Mouse (Mus musculus) CH12.LX (cell line): ENCODE results near the gene Mrpl34. TPM values are rescaled to one million over a fixed set of nuclear protein-coding genes. Genes with fewer than 3 reads are reported as not detected.
A peak's percentile ranks its signal among the peaks of the same experiment; 100 is the strongest.

Experiments used
- DNase-seq: peaks from one replicate; pipeline ENCODE4 v3.0.0-alpha.2; 2013; ENCODE audit errors: extremely low read depth
- H3K27ac ChIP-seq: 2 replicates; pipeline ENCODE4 v1.5.1; 2012; ENCODE audit warnings: low read depth, mild to moderate bottlenecking, control low read depth, moderate library complexity; ENCODE audit not compliant: insufficient read depth
- H3K27me3 ChIP-seq: replicated peaks from 2 replicates; pipeline ENCODE3; 2012; ENCODE audit warnings: inconsistent platforms
- H3K36me3 ChIP-seq, 2 experiments: replicated peaks in 1 of 2; 2 replicates each; pipeline versions ENCODE3 to v1.6.1; 2012; ENCODE audit warnings: inconsistent platforms in 1 of 2, low read length in 1 of 2, mild to moderate bottlenecking in 1 of 2, mixed read lengths in 1 of 2, moderate library complexity in 1 of 2; ENCODE audit not compliant: control insufficient read depth in 1 of 2, insufficient read depth in 1 of 2
- H3K4me1 ChIP-seq, 2 experiments: 2 replicates each; pipeline ENCODE4 v1.6.1; 2012; ENCODE audit warnings: inconsistent platforms in 1 of 2, moderate library complexity in 1 of 2; ENCODE audit not compliant: insufficient read depth in 2 of 2, control insufficient read depth in 1 of 2
- H3K4me2 ChIP-seq: 2 replicates; pipeline ENCODE4 v1.6.1; 2012; ENCODE audit warnings: low read depth, mild to moderate bottlenecking, control low read depth; ENCODE audit not compliant: poor library complexity, insufficient read depth, severe bottlenecking
- H3K4me3 ChIP-seq, 3 experiments: fragments of 150-350 bp in 1 of 3; sonication (generic) in 1 of 3; replicated peaks in 1 of 3; 2 replicates each; pipeline versions ENCODE3 to v1.5.1; 2011 to 2012; ENCODE audit warnings: low read depth in 2 of 3, low read length in 2 of 3, mild to moderate bottlenecking in 2 of 3, moderate library complexity in 2 of 3, control low read depth in 1 of 3, improper control_type of control experiment in 1 of 3, inconsistent platforms in 1 of 3, mixed read lengths in 1 of 3; ENCODE audit not compliant: poor library complexity in 1 of 3
- H3K79me2 ChIP-seq: replicated peaks from 2 replicates; pipeline ENCODE4 v1.6.1; 2012; ENCODE audit warnings: mild to moderate bottlenecking, moderate library complexity; ENCODE audit not compliant: control insufficient read depth, poor library complexity, insufficient read depth, severe bottlenecking; ENCODE audit errors: extremely low read depth
- H3K9ac ChIP-seq: 2 replicates; pipeline ENCODE4 v1.6.1; 2012; ENCODE audit warnings: low read depth, mild to moderate bottlenecking, control low read depth, moderate library complexity; ENCODE audit not compliant: insufficient read depth
- H3K9me3 ChIP-seq: replicated peaks from 2 replicates; pipeline ENCODE3; 2012; ENCODE audit warnings: low read length, inconsistent platforms, mixed read lengths
- BHLHE40 ChIP-seq: IDR thresholded peaks from 2 replicates; pipeline ENCODE4 v1.6.1; 2011; ENCODE audit warnings: mild to moderate bottlenecking, low read depth, low read length, improper control_type of control experiment
- CHD2 ChIP-seq: IDR thresholded peaks from 2 replicates; pipeline ENCODE4 v1.6.1; 2011; ENCODE audit warnings: low read length, improper control_type of control experiment
- CTCF ChIP-seq, 2 experiments: IDR thresholded peaks in 1 of 2; conservative IDR thresholded peaks in 1 of 2; 2 replicates each; pipeline ENCODE4 v1.5.1; 2011 to 2012; ENCODE audit warnings: low read depth in 2 of 2, low read length in 2 of 2, improper control_type of control experiment in 1 of 2, inconsistent platforms in 1 of 2, mild to moderate bottlenecking in 1 of 2, moderate library complexity in 1 of 2
- E2F4 ChIP-seq: IDR thresholded peaks from 2 replicates; pipeline ENCODE4 v1.6.1; 2011; ENCODE audit warnings: low read depth, low read length, improper control_type of control experiment; ENCODE audit not compliant: insufficient replicate concordance
- ELF1 ChIP-seq: IDR thresholded peaks from 2 replicates; pipeline ENCODE4 v1.6.1; 2014; ENCODE audit warnings: low read depth, mild to moderate bottlenecking, inconsistent platforms, low read length, improper control_type of control experiment
- EP300 ChIP-seq: IDR thresholded peaks from 2 replicates; pipeline ENCODE4 v1.6.1; 2011; ENCODE audit warnings: low read length, improper control_type of control experiment
- ETS1 ChIP-seq: conservative IDR thresholded peaks from 2 replicates; pipeline ENCODE4 v1.6.1; 2012; ENCODE audit warnings: low read depth, mild to moderate bottlenecking, inconsistent platforms, low read length, improper control_type of control experiment, moderate library complexity
- HCFC1 ChIP-seq: IDR thresholded peaks from 2 replicates; pipeline ENCODE4 v1.6.1; 2012; ENCODE audit warnings: low read depth, mild to moderate bottlenecking, inconsistent platforms, low read length, improper control_type of control experiment
- IRF4 ChIP-seq: IDR thresholded peaks from 2 replicates; pipeline ENCODE4 v1.6.1; 2014; ENCODE audit warnings: low read depth, mild to moderate bottlenecking, inconsistent platforms, low read length, improper control_type of control experiment
- JUN ChIP-seq: IDR thresholded peaks from 2 replicates; pipeline ENCODE4 v1.6.1; 2011; ENCODE audit warnings: low read depth, mild to moderate bottlenecking, low read length, improper control_type of control experiment, moderate library complexity; ENCODE audit not compliant: insufficient read depth
- JUND ChIP-seq: conservative IDR thresholded peaks from 2 replicates; pipeline ENCODE4 v1.6.1; 2011; ENCODE audit warnings: low read depth, low read length, improper control_type of control experiment
- KAT2A ChIP-seq: IDR thresholded peaks from 2 replicates; pipeline ENCODE4 v1.6.1; 2012; ENCODE audit warnings: low read length, improper control_type of control experiment, inconsistent platforms; ENCODE audit not compliant: insufficient replicate concordance
- MAFK ChIP-seq: IDR thresholded peaks from 2 replicates; pipeline ENCODE4 v1.6.1; 2011; ENCODE audit warnings: low read length, improper control_type of control experiment; ENCODE audit not compliant: insufficient replicate concordance
- MAX ChIP-seq: IDR thresholded peaks from 2 replicates; pipeline ENCODE4 v1.6.1; 2011; ENCODE audit warnings: low read length, improper control_type of control experiment
- MAZ ChIP-seq: IDR thresholded peaks from 2 replicates; pipeline ENCODE4 v1.6.1; 2012; ENCODE audit warnings: low read depth, mild to moderate bottlenecking, inconsistent platforms, low read length, improper control_type of control experiment, moderate library complexity
- MEF2A ChIP-seq: IDR thresholded peaks from 2 replicates; pipeline ENCODE4 v1.6.1; 2014; ENCODE audit warnings: low read depth, mild to moderate bottlenecking, inconsistent platforms, low read length, improper control_type of control experiment, borderline replicate concordance
- MXI1 ChIP-seq: IDR thresholded peaks from 2 replicates; pipeline ENCODE4 v1.6.1; 2011; ENCODE audit warnings: mild to moderate bottlenecking, low read depth, low read length, improper control_type of control experiment
- MYC ChIP-seq: IDR thresholded peaks from 2 replicates; pipeline ENCODE4 v1.6.1; 2011; ENCODE audit warnings: low read depth, mild to moderate bottlenecking, improper control_type of control experiment, low read length
- NELFE ChIP-seq: IDR thresholded peaks from 2 replicates; pipeline ENCODE4 v1.6.1; 2011; ENCODE audit warnings: low read depth, low read length, improper control_type of control experiment
- PAX5 ChIP-seq: IDR thresholded peaks from 2 replicates; pipeline ENCODE4 v1.6.1; 2012; ENCODE audit warnings: low read length, inconsistent platforms, mixed read lengths
- POLR2AphosphoS2 ChIP-seq: IDR thresholded peaks from 2 replicates; pipeline ENCODE4 v1.6.1; 2011; ENCODE audit warnings: low read depth, low read length, improper control_type of control experiment
- RAD21 ChIP-seq: IDR thresholded peaks from 2 replicates; pipeline ENCODE4 v1.6.1; 2011; ENCODE audit warnings: low read depth, mild to moderate bottlenecking, low read length, improper control_type of control experiment, moderate library complexity
- SIN3A ChIP-seq: IDR thresholded peaks from 2 replicates; pipeline ENCODE4 v1.6.1; 2012; ENCODE audit warnings: low read length, improper control_type of control experiment, inconsistent platforms
- SMC3 ChIP-seq: IDR thresholded peaks from 2 replicates; pipeline ENCODE4 v1.6.1; 2011; ENCODE audit warnings: low read depth, low read length, improper control_type of control experiment
- TBP ChIP-seq: conservative IDR thresholded peaks from 2 replicates; pipeline ENCODE4 v1.6.1; 2011; ENCODE audit warnings: low read depth, low read length, improper control_type of control experiment
- UBTF ChIP-seq: IDR thresholded peaks from 2 replicates; pipeline ENCODE4 v1.6.1; 2012; ENCODE audit warnings: low read depth, mild to moderate bottlenecking, inconsistent platforms, low read length, improper control_type of control experiment, moderate library complexity
- USF1 ChIP-seq: IDR thresholded peaks from 2 replicates; pipeline ENCODE4 v1.6.1; 2014; ENCODE audit warnings: low read depth, mild to moderate bottlenecking, inconsistent platforms, low read length, improper control_type of control experiment
- USF2 ChIP-seq: conservative IDR thresholded peaks from 2 replicates; pipeline ENCODE4 v1.6.1; 2011; ENCODE audit warnings: low read depth, low read length, improper control_type of control experiment
- ZC3H11A ChIP-seq: IDR thresholded peaks from 2 replicates; pipeline ENCODE4 v1.6.1; 2012; ENCODE audit warnings: low read depth, mild to moderate bottlenecking, inconsistent platforms, low read length, improper control_type of control experiment
- dilution Hi-C: fragments of 300-500 bp; cut with MboI; formaldehyde crosslinking; loops from 2 replicates; pipeline ENCODE4 v1.14.3; 2020; ENCODE audit warnings: low sequenced_read_pairs; ENCODE audit not compliant: extremely low pct_unique_long_range_greater_than_20kb, extremely low pct_ligation_motif_present
- in situ Hi-C: fragments of 300-500 bp; cut with MboI; formaldehyde crosslinking; loops from 3 replicates; pipeline ENCODE4 v1.14.3; 2019; ENCODE audit warnings: low sequenced_read_pairs, low pct_ligation_motif_present, low pct_unique_long_range_greater_than_20kb, mixed read lengths
- polyA plus RNA-seq: library from polyadenylated mRNA; unstranded; fragments of >175 nt; gene quantifications from 2 replicates; pipeline ENCODE4 v1.2.1, GENCODE M21; 2012; ENCODE audit warnings: low read depth; ENCODE audit not compliant: insufficient read length
- total RNA-seq, 2 experiments: library from RNA; depleted of rRNA; stranded (reverse); fragments of 300-350 nt in 1 of 2; fragments of >200 nt in 1 of 2; gene quantifications; 2 replicates each; pipeline ENCODE4 v1.2.3; 2012 to 2014

Gene Mrpl34
- total and polyA plus RNA-seq, 3 experiments: 94.4 to 150 (median 133) TPM

- dilution Hi-C loops: no loop called here
- Histone ChIP-seq H3K4me1 (peaks cover 23 to 45% of the 10 kb centered on the region in 2 experiments), H3K4me3 (peak overlapping the region in 2 of 3 experiments; percentile 80 to 95)
Measured at GRCm38 (mm10) chr8:71465733-71466132, 974 bp downstream of the Mrpl34 start.

GRCm38 (mm10) chr8:71466198-71466597 lies 1.4 kb downstream of the Mrpl34 start:
- H3K27ac ChIP-seq: no peak overlapping the region

More at GRCm38 (mm10) chr8:71465733-71466132, 974 bp downstream of the Mrpl34 start:
- no peak overlapping the region for H3K27ac ChIP-seq
- no peaks in the 10 kb centered on the region for H3K27me3 ChIP-seq
- H3K9ac ChIP-seq: peak overlapping the region; percentile 80
- in situ Hi-C loops: loop anchor here (5.0 kb wide), 1 partner anchor 33 kb away; no protein-coding TSS in a partner anchor
- no peak for DNase-seq
- peak overlapping the region; percentile 62 for H3K4me2 ChIP-seq
- TF ChIP-seq E2F4 (no peak), MXI1 (no peak), MAFK (no peak), BHLHE40 (no peak)
- TF ChIP-seq, all 38 proteins: peak for 0
- peaks cover 16% of the 10 kb centered on the region for H3K79me2 ChIP-seq
- H3K9me3 ChIP-seq: peaks cover 8% of the 10 kb centered on the region
- peaks cover 10 to 33% of the 10 kb centered on the region in 2 experiments for H3K36me3 ChIP-seq

GRCm38 (mm10) chr8:71467201-71467600 lies 2.4 kb downstream of the Mrpl34 start:
- no peak overlapping the region for H3K4me3 ChIP-seq
- peaks cover 26% of the 10 kb centered on the region for H3K79me2 ChIP-seq
- no peaks in the 10 kb centered on the region for H3K9me3 ChIP-seq
- H3K4me1 ChIP-seq: peaks cover 17 to 48% of the 10 kb centered on the region in 2 experiments
- in situ Hi-C loops (loop anchor here (5.0 kb wide), 1 partner anchor 35 kb away; no protein-coding TSS in a partner anchor), dilution Hi-C loops (no loop called here)
- no peaks in the 10 kb centered on the region for H3K27me3 ChIP-seq
- H3K27ac ChIP-seq: no peak overlapping the region
- peaks cover 15 to 38% of the 10 kb centered on the region in 2 experiments for H3K36me3 ChIP-seq
- no peak overlapping the region for H3K9ac ChIP-seq
- TF ChIP-seq CHD2 (no peak), RAD21 (no peak), JUN (no peak), MYC (no peak), MAX (no peak), ETS1 (no peak), EP300 (no peak), NELFE (no peak), USF1 (no peak), HCFC1 (no peak), MAFK (no peak), SMC3 (no peak)
- DNase-seq: no peak
- H3K4me2 ChIP-seq: no peak overlapping the region

More at GRCm38 (mm10) chr8:71466198-71466597, 1.4 kb downstream of the Mrpl34 start:
- H3K4me2 ChIP-seq: no peak overlapping the region
- no peaks in the 10 kb centered on the region for H3K27me3 ChIP-seq
- in situ Hi-C loops (loop anchor here (5.0 kb wide), 1 partner anchor 34 kb away; no protein-coding TSS in a partner anchor), dilution Hi-C loops (no loop called here)
- TF ChIP-seq ZC3H11A (no peak), MAX (no peak), USF2 (no peak), TBP (no peak), SIN3A (no peak), E2F4 (no peak), POLR2AphosphoS2 (no peak), KAT2A (no peak), MAZ (no peak), JUND (no peak), IRF4 (no peak), USF1 (no peak), EP300 (no peak), CTCF (conservative IDR thresholded peaks at IDR 0.05 in 1 of 2, IDR thresholded peaks at IDR 0.05 in 1 of 2; ENCODE audit: low read depth in 2 of 2, low read length in 2 of 2) (no peak), ETS1 (no peak), MEF2A (no peak), UBTF (no peak), BHLHE40 (no peak), PAX5 (no peak), ELF1 (no peak)
- H3K9me3 ChIP-seq: peaks cover 6% of the 10 kb centered on the region
- peaks cover 20% of the 10 kb centered on the region for H3K79me2 ChIP-seq
- peaks cover 24 to 48% of the 10 kb centered on the region in 2 experiments for H3K4me1 ChIP-seq
- no peak overlapping the region for H3K4me3 ChIP-seq
- no peak overlapping the region for H3K9ac ChIP-seq
- no peak for DNase-seq
- H3K36me3 ChIP-seq: peaks cover 11 to 34% of the 10 kb centered on the region in 2 experiments
